In the genomic region with DNA sequence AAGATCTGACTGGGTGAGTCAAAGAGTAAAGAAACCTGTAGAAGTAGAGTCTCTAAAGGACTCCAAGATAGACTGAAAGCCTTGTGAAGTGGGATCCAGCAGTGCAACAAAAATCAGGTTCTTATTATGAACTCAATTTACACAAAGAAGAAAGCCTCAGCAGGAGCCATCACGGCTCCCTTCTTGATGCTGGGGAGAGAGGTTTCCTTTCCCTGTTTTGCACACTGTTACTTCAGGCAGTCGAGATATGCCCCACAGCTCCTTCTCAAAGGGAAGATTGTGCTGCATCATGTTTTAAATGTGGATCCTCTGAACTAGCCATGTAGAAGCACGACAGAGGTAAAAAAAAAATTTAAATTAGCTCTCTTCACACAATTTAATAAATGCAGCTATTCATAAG, we compare ENCODE assay signal across 19 mouse cellular contexts.
"Had no signal": no experiment of that assay in that cellular context is flagged by ENCODE, and none has a peak within 500 bp of the region (broad histone marks: within the 10 kb centered on the region; RNA-seq: fewer than 3 reads in every experiment).

No protein-coding gene starts in this region.

- H3K9ac ChIP-seq: kidney, embryonic 15.5 days; liver, embryonic 13.5 days; neural tube, embryonic 13.5 days; stomach, embryonic 15.5 days had no signal

- H3K4me1 ChIP-seq: kidney, embryonic 15.5 days; liver, embryonic 13.5 days; neural tube, embryonic 13.5 days; stomach, embryonic 15.5 days had no signal

- H3K4me2 ChIP-seq: kidney, embryonic 15.5 days; liver, embryonic 13.5 days; neural tube, embryonic 13.5 days; stomach, embryonic 15.5 days had no signal

- H3K27me3 ChIP-seq: kidney, embryonic 15.5 days; liver, embryonic 13.5 days; neural tube, embryonic 13.5 days; stomach, embryonic 15.5 days had no signal

- H3K27ac ChIP-seq: kidney, embryonic 15.5 days; left cerebral cortex, adult 2 months; liver, embryonic 13.5 days; neural tube, embryonic 13.5 days; stomach, embryonic 15.5 days had no signal

- H3K36me3 ChIP-seq: kidney, embryonic 15.5 days; liver, embryonic 13.5 days; neural tube, embryonic 13.5 days; stomach, embryonic 15.5 days had no signal

- DNase-seq: kidney, adult 11 months; kidney, adult 8-10 months; kidney, postnatal 10 days; kidney, postnatal 36 days; layer of hippocampus, postnatal 36 days; liver, embryonic 13.5 days; lung, adult 2 months; lung, postnatal 14 days; lung, postnatal 4 days; retina, postnatal 1 day; right cerebral cortex, postnatal 25 days; spleen, adult 18-20 months; thymus, adult 18-20 months; thymus, postnatal 4 days had no signal

- H3K4me3 ChIP-seq: kidney, embryonic 15.5 days; left cerebral cortex, adult 2 months; liver, embryonic 13.5 days; myocyte; neural tube, embryonic 13.5 days; stomach, embryonic 15.5 days had no signal

- H3K9me3 ChIP-seq: kidney, embryonic 15.5 days; liver, embryonic 13.5 days; neural tube, embryonic 13.5 days; stomach, embryonic 15.5 days had no signal
